Mouse (Mus musculus) embryonic facial prominence, embryonic 12.5 days (tissue): ENCODE data around the gene Plekhg1. TPM values are rescaled to one million over a fixed set of nuclear protein-coding genes. Genes with fewer than 3 reads are reported as not detected.
A peak's percentile ranks its signal among the peaks of the same experiment; 100 is the strongest.

Source experiments
- ATAC-seq: fragments of 200-750 bp; cut with Nextera tagmentation; 2 replicates; pipeline ENCODE4 v1.8.0; 2017; ENCODE audit not compliant: insufficient number of reproducible peaks, insufficient read depth, low FRiP score, low TSS enrichment
- H3K27ac ChIP-seq: fragments of 300-500 bp; sonication (generic); 2 replicates; pipeline ENCODE4 v1.5.1; 2016; ENCODE audit warnings: mild to moderate bottlenecking
- H3K27me3 ChIP-seq: fragments of 300-500 bp; sonication (generic); 2 replicates; pipeline ENCODE4 v1.6.1; 2016; ENCODE audit warnings: mild to moderate bottlenecking, moderate library complexity
- H3K36me3 ChIP-seq: fragments of 300-500 bp; sonication (generic); 2 replicates; pipeline ENCODE4 v1.6.1; 2016; ENCODE audit warnings: mild to moderate bottlenecking
- H3K4me1 ChIP-seq: fragments of 300-500 bp; sonication (generic); 2 replicates; pipeline ENCODE4 v1.6.1; 2016
- H3K4me2 ChIP-seq: fragments of 300-500 bp; sonication (generic); replicated peaks from 2 replicates; pipeline ENCODE4 v1.6.1; 2016; ENCODE audit warnings: mild to moderate bottlenecking, moderate library complexity
- H3K4me3 ChIP-seq: fragments of 300-500 bp; sonication (generic); 2 replicates; pipeline ENCODE4 v1.5.1; 2016; ENCODE audit warnings: mild to moderate bottlenecking
- H3K9ac ChIP-seq: fragments of 300-500 bp; sonication (generic); 2 replicates; pipeline ENCODE4 v1.6.1; 2016; ENCODE audit warnings: mild to moderate bottlenecking, moderate library complexity
- H3K9me3 ChIP-seq: fragments of 300-500 bp; sonication (generic); 2 replicates; pipeline ENCODE4 v1.6.1; 2016; ENCODE audit warnings: mild to moderate bottlenecking, moderate library complexity
- WGBS: fragments of 180-500 bp; shearing (Covaris S2); methylation state at CpG from one replicate; pipeline ENCODE4 v1.1.7; 2016; 5-methylcytosine and 5-hydroxymethylcytosine counted together
- polyA plus RNA-seq: library from polyadenylated mRNA; unstranded; fragments of >200 nt; fragmentation: Nextera tagmentation; extraction: Ambion mirVana; gene quantifications from 2 replicates; pipeline ENCODE4 v1.2.1, GENCODE M21; 2016

The Plekhg1 gene
- polyA plus RNA-seq, 1 experiment from 2014 or later, result 19.2 TPM

GRCm38 (mm10) chr10:3799455-3799854 lies 59.3 kb downstream of the Plekhg1 start:
- no peak overlapping the region for H3K27ac ChIP-seq
- ATAC-seq, result no peak
- no peaks in the 10 kb centered on the region for H3K4me1 ChIP-seq
- H3K9me3 ChIP-seq, result no peaks in the 10 kb centered on the region
- H3K27me3 ChIP-seq, result no peaks in the 10 kb centered on the region
- H3K36me3 ChIP-seq, result no peaks in the 10 kb centered on the region
- no peak overlapping the region for H3K9ac ChIP-seq
- no peak overlapping the region for H3K4me2 ChIP-seq
- no peak overlapping the region for H3K4me3 ChIP-seq

- no peak for ATAC-seq
- WGBS, result 76% methylated on average over 6 of the region's 6 CpGs
- H3K9me3 ChIP-seq, result no peaks in the 10 kb centered on the region
- no peaks in the 10 kb centered on the region for H3K36me3 ChIP-seq
- H3K27me3 ChIP-seq, result no peaks in the 10 kb centered on the region
- H3K4me1 ChIP-seq, result peaks cover 8% of the 10 kb centered on the region; the same call in 1 of the 2 replicates
- no peak overlapping the region for H3K9ac ChIP-seq
- no peak overlapping the region for H3K4me3 ChIP-seq
- no peak overlapping the region for H3K27ac ChIP-seq
- no peak overlapping the region for H3K4me2 ChIP-seq
These were observed 61.1 kb downstream of the Plekhg1 start for GRCm38 (mm10) chr10:3801254-3801653.

GRCm38 (mm10) chr10:3805334-3805733 lies 65.2 kb downstream of the Plekhg1 start:
- peaks cover 23% of the 10 kb centered on the region; the same call in 1 of the 2 replicates for H3K4me1 ChIP-seq
- H3K4me3 ChIP-seq, result no peak overlapping the region
- no peak overlapping the region for H3K27ac ChIP-seq
- no peak for ATAC-seq
- H3K9me3 ChIP-seq, result no peaks in the 10 kb centered on the region
- 32% methylated on average over 3 of the region's 3 CpGs for WGBS
- H3K9ac ChIP-seq, result no peak overlapping the region
- H3K27me3 ChIP-seq, result no peaks in the 10 kb centered on the region
- H3K4me2 ChIP-seq, result no peak overlapping the region
- no peaks in the 10 kb centered on the region for H3K36me3 ChIP-seq

GRCm38 (mm10) chr10:3807980-3808379 lies 67.8 kb downstream of the Plekhg1 start:
- peaks cover 23% of the 10 kb centered on the region; the same call in 1 of the 2 replicates for H3K4me1 ChIP-seq
- H3K36me3 ChIP-seq, result no peaks in the 10 kb centered on the region
- H3K4me2 ChIP-seq, result no peak overlapping the region
- no peak overlapping the region for H3K4me3 ChIP-seq
- H3K27ac ChIP-seq, result 0 out of 2 replicates have a peak overlapping the region, but pooled peaks have one; percentile 1
- H3K9me3 ChIP-seq, result no peaks in the 10 kb centered on the region
- 57% methylated on average over 3 of the region's 3 CpGs for WGBS
- ATAC-seq, result peak; percentile 47; the same call in 1 of the 2 replicates
- no peak overlapping the region for H3K9ac ChIP-seq
- no peaks in the 10 kb centered on the region for H3K27me3 ChIP-seq

- Histone ChIP-seq H3K4me2 (no peak overlapping the region), H3K9me3 (no peaks in the 10 kb centered on the region), H3K27ac (no peak overlapping the region), H3K4me1 (peaks cover 17% of the 10 kb centered on the region; the same call in 1 of the 2 replicates), H3K27me3 (no peaks in the 10 kb centered on the region), H3K36me3 (no peaks in the 10 kb centered on the region), H3K9ac (no peak overlapping the region), H3K4me3 (no peak overlapping the region)
- 76% methylated on average over 10 of the region's 10 CpGs for whole genome bisulfite sequencing
- ATAC-seq, result no peak
These were observed 70.5 kb downstream of the Plekhg1 start for GRCm38 (mm10) chr10:3810476-3811273.

- Histone ChIP-seq H3K27me3 (no peaks in the 10 kb centered on the region), H3K36me3 (no peaks in the 10 kb centered on the region), H3K9ac (no peak overlapping the region), H3K27ac (no peak overlapping the region), H3K4me2 (no peak overlapping the region), H3K9me3 (no peaks in the 10 kb centered on the region), H3K4me1 (no peaks in the 10 kb centered on the region), H3K4me3 (no peak overlapping the region)
- ATAC-seq, result no peak
- 68% methylated on average over 5 of the region's 5 CpGs for WGBS
These were observed 79.0 kb downstream of the Plekhg1 start for GRCm38 (mm10) chr10:3818940-3819701.

- H3K27me3 ChIP-seq, result no peaks in the 10 kb centered on the region
- no peak overlapping the region for H3K4me3 ChIP-seq
- no peak overlapping the region for H3K4me2 ChIP-seq
- WGBS, result 74% methylated on average over 6 of the region's 6 CpGs
- H3K27ac ChIP-seq, result no peak overlapping the region
- no peak overlapping the region for H3K9ac ChIP-seq
- H3K4me1 ChIP-seq, result peaks cover 10% of the 10 kb centered on the region
- ATAC-seq, result no peak
- H3K36me3 ChIP-seq, result no peaks in the 10 kb centered on the region
- no peaks in the 10 kb centered on the region for H3K9me3 ChIP-seq
These were observed 83.7 kb downstream of the Plekhg1 start for GRCm38 (mm10) chr10:3823826-3824225.

- 89% methylated on average over 6 of the region's 6 CpGs for WGBS
- Histone ChIP-seq H3K4me3 (no peak overlapping the region), H3K4me1 (peaks cover 20% of the 10 kb centered on the region), H3K9ac (no peak overlapping the region), H3K36me3 (no peaks in the 10 kb centered on the region), H3K27ac (no peak overlapping the region), H3K4me2 (no peak overlapping the region), H3K27me3 (no peaks in the 10 kb centered on the region), H3K9me3 (no peaks in the 10 kb centered on the region)
- ATAC-seq, result no peak
These were observed 85.9 kb downstream of the Plekhg1 start for GRCm38 (mm10) chr10:3826043-3826442.

- no peak for ATAC-seq
- Histone ChIP-seq H3K27me3 (no peaks in the 10 kb centered on the region), H3K36me3 (no peaks in the 10 kb centered on the region), H3K4me1 (peaks cover 24% of the 10 kb centered on the region), H3K4me2 (no peak overlapping the region), H3K9ac (no peak overlapping the region), H3K4me3 (no peak overlapping the region), H3K9me3 (no peaks in the 10 kb centered on the region), H3K27ac (no peak overlapping the region)
- WGBS, result 64% methylated on average over 1 of the region's 1 CpGs
These were observed 87.2 kb downstream of the Plekhg1 start for GRCm38 (mm10) chr10:3827368-3827767.

- WGBS, result 27% methylated on average over 5 of the region's 5 CpGs
- Histone ChIP-seq H3K9ac (no peak overlapping the region), H3K4me3 (no peak overlapping the region), H3K27me3 (no peaks in the 10 kb centered on the region), H3K9me3 (no peaks in the 10 kb centered on the region), H3K4me1 (peaks cover 25% of the 10 kb centered on the region), H3K36me3 (no peaks in the 10 kb centered on the region), H3K4me2 (no peak overlapping the region), H3K27ac (0 out of 2 replicates have a peak overlapping the region, but pooled peaks have one; percentile 11)
- ATAC-seq, result 0 out of 2 replicates have a peak, but pooled peaks have one; percentile 38
These were observed 89.3 kb downstream of the Plekhg1 start for GRCm38 (mm10) chr10:3829472-3829871.

- WGBS, result 85% methylated on average over 1 of the region's 1 CpGs
- no peak overlapping the region for H3K27ac ChIP-seq
- no peaks in the 10 kb centered on the region for H3K9me3 ChIP-seq
- H3K27me3 ChIP-seq, result no peaks in the 10 kb centered on the region
- H3K4me1 ChIP-seq, result peaks cover 27% of the 10 kb centered on the region
- no peak for ATAC-seq
- H3K4me2 ChIP-seq, result no peak overlapping the region
- no peaks in the 10 kb centered on the region for H3K36me3 ChIP-seq
- no peak overlapping the region for H3K4me3 ChIP-seq
- H3K9ac ChIP-seq, result no peak overlapping the region
These were observed 90.5 kb downstream of the Plekhg1 start for GRCm38 (mm10) chr10:3830618-3831017.
